Mouse (Mus musculus) kidney, postnatal 25 days (tissue): Measurements from ENCODE around the gene Adarb1.
A peak's percentile ranks its signal among the peaks of the same experiment; 100 is the strongest.

ENCODE experiments used
- DNase-seq, 2 experiments: peaks; one replicate each; pipeline ENCODE4 v3.0.0; 2021; ENCODE audit warnings: mixed read lengths in 2 of 2

Adarb1 gene

GRCm38 (mm10) chr10:77418138-77418537 lies at the start of gene Adarb1:
Adarb1 (minus strand) TSS chr10:77418270.
- DNase-seq = peak; percentile 88 to 94

GRCm38 (mm10) chr10:77467407-77467806 lies 49.3 kb upstream of the Adarb1 start:
- no peak for DNase-seq

GRCm38 (mm10) chr10:77465902-77466301 lies 47.8 kb upstream of the Adarb1 start:
- no peak for DNase-seq

- peak; percentile 35 to 41 for DNase-seq
Observed at GRCm38 (mm10) chr10:77464181-77464936, 46.3 kb upstream of the Adarb1 start.

- no peak for DNase-seq
Observed at GRCm38 (mm10) chr10:77461161-77461560, 43.1 kb upstream of the Adarb1 start.

GRCm38 (mm10) chr10:77457701-77458100 lies 39.6 kb upstream of the Adarb1 start:
- no peak for DNase-seq

GRCm38 (mm10) chr10:77456507-77456906 lies 38.4 kb upstream of the Adarb1 start:
- DNase-seq = no peak

- DNase-seq = no peak
Observed at GRCm38 (mm10) chr10:77455251-77456010, 37.4 kb upstream of the Adarb1 start.

GRCm38 (mm10) chr10:77454795-77455194 lies 36.7 kb upstream of the Adarb1 start:
- no peak for DNase-seq

- DNase-seq = no peak
Observed at GRCm38 (mm10) chr10:77451822-77452221, 33.8 kb upstream of the Adarb1 start.

GRCm38 (mm10) chr10:77450159-77450464 lies 32.0 kb upstream of the Adarb1 start:
- no peak for DNase-seq

GRCm38 (mm10) chr10:77449315-77450158 lies 31.5 kb upstream of the Adarb1 start:
- DNase-seq = no peak

GRCm38 (mm10) chr10:77448698-77449247 lies 30.7 kb upstream of the Adarb1 start:
- DNase-seq = no peak

GRCm38 (mm10) chr10:77448209-77448608 lies 30.1 kb upstream of the Adarb1 start:
- no peak for DNase-seq

GRCm38 (mm10) chr10:77447755-77448154 lies 29.7 kb upstream of the Adarb1 start:
- DNase-seq = peak; percentile 15 to 46

GRCm38 (mm10) chr10:77442250-77442649 lies 24.2 kb upstream of the Adarb1 start:
- DNase-seq = no peak

GRCm38 (mm10) chr10:77441812-77442211 lies 23.7 kb upstream of the Adarb1 start:
- DNase-seq = no peak

GRCm38 (mm10) chr10:77440841-77441755 lies 23.0 kb upstream of the Adarb1 start:
- peak; percentile 30 to 63 for DNase-seq

GRCm38 (mm10) chr10:77440286-77440685 lies 22.2 kb upstream of the Adarb1 start:
- DNase-seq = no peak

- DNase-seq = no peak
Observed at GRCm38 (mm10) chr10:77439026-77439425, 21.0 kb upstream of the Adarb1 start.

GRCm38 (mm10) chr10:77438021-77438420 lies 20.0 kb upstream of the Adarb1 start:
- no peak for DNase-seq

GRCm38 (mm10) chr10:77435343-77435742 lies 17.3 kb upstream of the Adarb1 start:
- DNase-seq = no peak
